Mouse (Mus musculus) central nervous system, embryonic 14 days (tissue): ENCODE data around the gene Ccdc7a. TPM values are rescaled to one million over a fixed set of nuclear protein-coding genes. Genes with fewer than 3 reads are reported as not detected.

Source experiments
- polyA plus RNA-seq: library from polyadenylated mRNA; depleted of rRNA; stranded (reverse); fragments of >200 nt; gene quantifications from 2 replicates; pipeline ENCODE4 v1.2.3, GENCODE M21; 2012; rRNA removed

Gene Ccdc7a
- polyA plus RNA-seq = not detected in 2 replicates

DNA sequence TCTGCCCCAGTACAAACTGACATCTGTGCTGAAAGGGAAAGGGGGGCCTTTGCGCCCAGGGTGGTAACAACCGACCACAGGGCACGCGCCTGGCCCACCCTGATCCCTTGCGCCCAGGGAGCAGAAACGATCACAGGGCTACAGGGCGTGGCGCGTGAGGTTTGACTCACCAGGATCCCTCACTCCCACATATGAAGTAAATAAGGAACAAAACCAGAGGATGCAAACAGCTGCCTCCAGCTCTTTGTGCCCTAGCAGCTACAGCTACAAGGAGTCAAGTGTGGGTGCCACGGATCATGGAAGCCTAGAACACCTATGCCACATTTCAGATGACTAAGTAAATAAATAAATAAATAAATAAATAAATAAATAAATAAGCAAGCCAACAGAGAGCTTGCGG is at the start of gene Ccdc7a:
TSS of gene Ccdc7a (minus strand) at position 101 of the 400 bp plus-strand sequence.

GRCm38 (mm10) chr8:129066834-129067233 is 1.5 kb upstream of the Ccdc7a start, which contains the start of gene Ccdc7b:
Gene Ccdc7b, plus strand, starts transcription at chr8:129067134.

DNA sequence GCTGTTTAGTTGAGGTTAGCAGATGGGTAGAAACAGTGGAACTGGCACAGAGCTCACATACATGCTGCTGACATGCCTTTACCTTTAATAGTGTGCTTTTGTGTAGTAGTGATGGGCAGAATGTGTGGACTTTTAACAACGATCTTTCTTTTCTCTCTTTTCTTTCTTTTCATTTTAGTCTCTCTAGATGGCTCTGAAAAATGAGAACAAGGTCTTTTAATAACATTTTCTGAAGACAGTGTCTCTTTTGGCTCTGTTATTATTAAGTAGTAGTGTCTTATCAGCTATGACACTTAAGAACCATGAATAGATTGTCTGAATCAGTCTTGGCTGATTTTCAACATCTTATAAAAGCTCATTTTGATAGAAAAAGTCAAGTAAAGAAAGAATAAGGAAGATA is 266.7 kb downstream of the Ccdc7a start, which contains the start of gene Gm3952:
TSS of gene Gm3952 (minus strand) at position 101 of the 400 bp plus-strand sequence.

DNA sequence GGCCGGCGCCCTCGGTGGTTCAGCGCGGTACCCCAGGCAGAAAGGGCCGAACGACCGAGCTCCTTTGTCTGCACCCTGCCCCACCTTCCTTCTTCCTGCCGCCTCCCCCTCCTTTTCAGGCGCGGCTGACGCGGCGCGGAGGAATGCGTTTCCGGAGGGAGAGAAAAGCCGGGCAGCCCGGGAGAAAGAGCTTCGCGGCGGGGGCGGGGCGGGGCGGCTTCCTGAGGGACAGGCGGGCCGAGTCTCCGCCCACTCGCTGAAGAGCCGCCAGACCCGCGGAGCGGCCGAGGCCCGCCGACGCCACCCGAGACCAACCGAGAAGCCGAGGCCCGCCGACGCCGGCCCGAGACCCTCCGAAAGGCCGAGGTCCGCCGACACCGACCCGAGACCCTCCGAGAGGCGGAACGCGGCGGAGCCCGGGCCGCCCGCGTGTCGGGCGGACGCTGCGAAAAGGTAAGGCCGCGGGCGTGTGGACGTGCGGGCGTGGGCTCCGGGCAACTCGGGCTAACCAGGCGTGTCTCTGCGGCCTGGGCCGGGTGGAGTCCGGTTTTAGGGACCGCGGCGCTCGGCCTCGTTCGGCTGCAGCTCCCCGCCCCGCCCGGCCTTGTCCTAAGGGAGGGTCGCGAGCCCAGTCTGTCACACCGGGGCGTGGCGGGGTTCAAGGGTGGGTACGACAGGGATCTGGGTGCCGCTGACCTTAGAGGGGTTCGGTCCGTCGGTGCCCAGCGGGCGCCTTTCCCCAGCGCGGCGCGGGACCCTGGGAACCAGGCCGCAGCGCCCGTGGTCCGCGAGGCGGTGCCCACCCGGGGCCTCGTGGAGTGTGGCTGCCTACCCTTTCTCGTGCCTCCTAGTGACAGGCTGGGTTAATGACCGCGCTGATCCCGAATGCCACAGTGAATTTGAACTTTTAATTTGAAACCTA is 379.5 kb downstream of the Ccdc7a start, which contains the start of gene Itgb1:
TSS of gene Itgb1 (plus strand) at position 148 of the 922 bp plus-strand sequence.

Other genes with a start within 250 kb of the Ccdc7a start
- gene Ccdc7b, start 1.6 kb upstream of the Ccdc7a start, polyA plus RNA-seq = not detected in 2 replicates
- gene Gm10999, start 66.1 kb upstream of the Ccdc7a start, polyA plus RNA-seq = not detected in 2 replicates
- gene 2610044O15Rik8, start 168.9 kb upstream of the Ccdc7a start, polyA plus RNA-seq = 13.5 and 14.7 TPM in 2 replicates